Mouse (Mus musculus): ENCODE results near the gene Eif4ebp2.

The Eif4ebp2 gene

DNA sequence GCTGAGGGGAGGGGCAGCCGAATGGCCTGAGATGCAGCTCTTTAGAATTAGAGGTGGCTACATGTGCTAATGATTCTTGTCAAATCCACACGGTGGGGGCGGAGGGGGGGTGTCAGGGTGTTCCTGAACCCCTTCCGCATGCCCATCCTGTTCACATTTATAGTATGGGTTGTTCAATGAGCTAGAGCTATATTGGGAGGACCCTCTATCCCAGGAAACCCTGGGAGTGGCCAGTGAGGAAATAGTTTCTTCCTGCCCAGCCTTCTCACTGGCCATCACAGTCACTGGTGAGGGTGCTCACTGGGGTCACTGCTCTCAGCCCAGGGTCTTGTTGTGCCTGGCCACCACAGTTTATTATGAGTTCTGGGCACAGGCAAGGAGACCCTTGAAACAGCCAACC is 32.5 kb downstream of the Eif4ebp2 start:
- no peak for DNase-seq (ENCODE audit: inconsistent age in 2 of 2, low spot score in 1 of 2)

GRCm38 (mm10) chr10:61419146-61419545 is 33.3 kb downstream of the Eif4ebp2 start:
- DNase-seq (ENCODE audit: inconsistent age in 2 of 2, low spot score in 1 of 2), result no peak

- DNase-seq (ENCODE audit: inconsistent age in 2 of 2, low spot score in 1 of 2), result peak in 1 of 2 experiments; percentile 43
Observed at GRCm38 (mm10) chr10:61418131-61418900, 34.1 kb downstream of the Eif4ebp2 start.

DNA sequence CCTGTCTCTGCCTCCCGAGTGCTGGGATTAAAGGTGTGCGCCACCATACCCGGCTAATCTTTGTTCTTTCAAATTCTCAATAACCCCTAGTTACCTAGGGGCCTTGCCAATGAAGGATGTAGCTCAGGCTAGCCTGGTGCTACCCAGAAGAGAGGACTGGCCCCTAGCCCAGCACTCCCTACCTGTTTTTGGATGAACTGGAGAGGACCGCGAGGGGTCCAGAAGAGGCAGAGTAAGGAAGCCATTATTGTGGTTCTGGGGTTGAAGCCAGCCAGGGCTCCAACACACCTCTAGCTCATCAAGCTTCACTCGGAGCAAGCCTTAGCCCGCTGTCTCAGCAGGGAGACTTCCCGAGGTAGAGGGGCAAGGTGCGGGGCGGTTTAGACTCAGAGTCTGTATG is 34.8 kb downstream of the Eif4ebp2 start, which contains the start of gene Nodal:
Gene Nodal, plus strand, starts transcription at position 301 of the 400 bp plus-strand sequence.
- no peak for DNase-seq (ENCODE audit: inconsistent age in 2 of 2, low spot score in 1 of 2)

DNA sequence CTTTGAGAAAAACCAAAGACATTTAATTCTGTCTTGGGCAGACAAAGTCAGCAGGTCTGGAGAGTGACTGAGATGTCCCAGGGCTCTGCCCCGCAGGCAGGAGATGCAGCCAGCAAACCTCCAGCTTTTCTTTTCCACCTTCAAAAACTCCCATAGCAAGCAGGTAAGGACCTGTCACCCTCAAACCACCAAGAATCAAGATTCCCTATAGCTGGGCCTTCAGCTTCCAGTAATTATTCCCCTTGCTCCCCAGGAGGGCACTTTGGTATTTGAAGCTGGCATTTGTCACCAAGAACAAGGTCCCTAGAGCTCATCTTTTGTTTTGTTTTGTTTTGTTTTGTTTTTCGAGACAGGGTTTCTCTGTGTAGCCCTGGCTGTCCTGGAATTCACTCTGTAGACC is 35.4 kb downstream of the Eif4ebp2 start:
- no peak for DNase-seq (ENCODE audit: inconsistent age in 2 of 2, low spot score in 1 of 2)

GRCm38 (mm10) chr10:61416561-61416960 is 35.9 kb downstream of the Eif4ebp2 start:
- no peak for DNase-seq (ENCODE audit: inconsistent age in 2 of 2, low spot score in 1 of 2)

- no peak for DNase-seq (ENCODE audit: inconsistent age in 2 of 2, low spot score in 1 of 2)
Observed at GRCm38 (mm10) chr10:61415890-61416289, 36.6 kb downstream of the Eif4ebp2 start.

DNA sequence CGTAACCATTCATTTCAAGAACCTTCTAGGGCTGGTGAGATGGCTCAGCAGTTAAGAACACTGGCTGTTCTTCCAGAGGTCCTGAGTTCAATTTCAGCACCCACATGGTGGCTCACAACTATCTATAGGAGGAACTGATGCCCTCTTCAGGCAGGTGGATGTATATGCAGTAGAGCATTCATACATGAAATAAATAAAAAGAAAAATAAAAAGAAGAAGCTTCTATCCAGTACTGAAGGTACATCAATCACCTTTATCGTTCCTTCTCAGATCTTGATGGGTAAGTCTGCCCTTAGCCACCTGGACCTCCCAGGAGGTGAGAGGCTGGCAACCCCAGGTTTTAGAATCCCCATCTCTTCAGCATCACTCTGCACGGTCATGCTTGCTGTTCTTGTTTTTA is 37.2 kb downstream of the Eif4ebp2 start:
- no peak for DNase-seq (ENCODE audit: inconsistent age in 2 of 2, low spot score in 1 of 2)

DNA sequence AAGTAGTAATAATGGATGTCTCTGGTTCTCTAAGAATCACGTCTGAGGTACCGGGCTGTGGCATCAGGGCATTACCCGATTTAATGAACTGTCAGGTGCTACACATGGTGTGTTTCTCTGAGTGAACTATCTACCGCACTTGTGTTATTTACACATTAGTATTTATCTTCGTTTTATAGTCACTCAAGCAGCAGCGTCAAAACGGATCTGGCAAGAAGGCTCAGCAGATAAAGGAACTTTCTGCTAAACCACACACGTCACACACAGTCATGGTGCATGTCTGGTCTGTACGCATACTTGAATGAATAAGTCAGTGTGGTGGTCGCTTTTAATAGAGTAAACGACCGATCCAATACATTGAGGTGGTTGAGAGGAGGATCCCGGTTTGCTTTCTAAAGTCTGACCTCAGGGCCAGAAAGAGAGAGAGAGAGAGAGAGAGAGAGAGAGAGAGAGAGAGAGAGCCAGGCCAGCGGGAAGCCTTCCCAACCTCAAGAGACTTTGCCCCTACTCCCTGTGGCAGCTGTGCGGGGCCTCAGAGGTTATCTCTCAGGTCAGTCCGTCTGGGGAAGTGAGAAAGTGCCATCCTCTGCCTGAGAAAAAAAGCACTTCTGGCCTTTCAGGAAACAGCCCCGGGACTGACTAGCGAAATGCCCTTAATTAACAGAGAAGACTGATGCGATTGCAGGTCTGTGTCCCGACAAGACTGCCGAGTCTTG is 39.4 kb downstream of the Eif4ebp2 start:
- DNase-seq (ENCODE audit: inconsistent age in 2 of 2, low spot score in 1 of 2), result no peak

DNA sequence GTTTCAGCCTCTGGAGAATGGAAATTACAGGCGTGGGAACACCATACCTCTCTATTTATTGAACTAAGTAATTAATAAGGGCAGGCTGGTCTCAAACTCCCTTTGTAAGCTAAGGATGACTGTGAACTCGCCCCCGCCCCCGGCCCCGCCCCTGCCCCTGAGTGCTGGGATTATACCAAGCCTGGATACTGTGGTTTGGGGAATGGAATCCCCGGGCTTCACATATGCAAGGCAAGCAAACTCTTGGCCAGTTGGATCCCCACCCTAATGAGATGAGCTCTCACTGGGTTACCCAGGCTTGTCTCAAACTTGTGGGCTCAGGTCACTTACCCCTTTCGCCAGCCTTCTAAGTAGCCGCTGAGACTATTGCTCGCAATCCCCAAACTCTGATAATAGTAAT is 42.3 kb downstream of the Eif4ebp2 start:
- DNase-seq (ENCODE audit: inconsistent age in 2 of 2, low spot score in 1 of 2), result no peak

DNA sequence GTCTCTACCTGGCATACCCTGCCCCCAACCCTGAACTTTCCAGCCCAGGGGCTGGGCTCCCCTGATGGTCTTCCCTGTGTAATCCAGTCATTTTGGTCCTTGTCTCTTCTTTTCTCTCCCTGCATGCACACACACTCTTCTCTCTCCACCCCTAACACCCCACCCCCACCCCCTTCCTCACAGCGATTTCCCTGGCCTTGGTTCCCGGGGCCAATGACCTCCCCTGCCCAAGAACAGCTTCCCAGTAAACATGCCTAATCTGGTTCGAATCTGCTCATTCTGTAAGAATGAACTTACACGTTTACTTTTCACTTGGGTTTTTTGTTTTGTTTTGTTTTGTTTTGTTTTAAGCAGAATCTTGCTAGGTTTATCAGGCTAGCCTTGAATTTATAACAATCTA is 42.7 kb downstream of the Eif4ebp2 start:
- no peak for DNase-seq (ENCODE audit: inconsistent age in 2 of 2, low spot score in 1 of 2)

DNA sequence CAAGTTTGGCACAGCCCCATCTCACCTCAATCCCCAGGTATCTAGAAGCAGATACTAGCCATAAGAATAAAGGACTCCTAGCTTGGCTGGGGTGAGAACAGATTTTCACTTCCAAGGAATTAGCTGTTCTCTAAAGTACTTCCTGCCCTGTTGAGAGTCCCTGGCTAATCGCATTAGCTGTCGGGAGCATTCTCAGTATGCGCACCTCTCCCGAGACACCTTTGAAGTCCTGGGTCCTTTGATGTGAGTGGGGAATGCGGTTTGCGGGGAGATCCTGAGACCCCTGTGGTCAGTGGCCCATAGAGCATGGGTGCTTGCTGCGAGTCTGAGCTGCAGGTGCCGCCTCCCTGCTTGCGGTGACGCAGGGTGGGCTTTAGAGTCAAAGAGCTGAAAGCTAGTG is 46.5 kb downstream of the Eif4ebp2 start:
- DNase-seq (ENCODE audit: inconsistent age in 2 of 2, low spot score in 1 of 2), result no peak

- peak in 1 of 2 experiments; percentile 56 for DNase-seq (ENCODE audit: inconsistent age in 2 of 2, low spot score in 1 of 2)
Observed at GRCm38 (mm10) chr10:61402911-61403310, 49.5 kb downstream of the Eif4ebp2 start.

- no peak for DNase-seq (ENCODE audit: inconsistent age in 2 of 2, low spot score in 1 of 2)
Observed at GRCm38 (mm10) chr10:61402480-61402879, 50.0 kb downstream of the Eif4ebp2 start.

GRCm38 (mm10) chr10:61400407-61400806 is 52.1 kb downstream of the Eif4ebp2 start:
- DNase-seq (ENCODE audit: inconsistent age in 2 of 2, low spot score in 1 of 2), result no peak

GRCm38 (mm10) chr10:61399156-61399734 is 53.2 kb downstream of the Eif4ebp2 start:
- peak; percentile 64 to 86 for DNase-seq (ENCODE audit: inconsistent age in 2 of 2, low spot score in 1 of 2)

GRCm38 (mm10) chr10:61398125-61398524 is 54.3 kb downstream of the Eif4ebp2 start:
- no peak for DNase-seq (ENCODE audit: inconsistent age in 2 of 2, low spot score in 1 of 2)

- DNase-seq (ENCODE audit: inconsistent age in 2 of 2, low spot score in 1 of 2), result peak in 1 of 2 experiments; percentile 65
Observed at GRCm38 (mm10) chr10:61394476-61395136, 57.9 kb downstream of the Eif4ebp2 start.

DNA sequence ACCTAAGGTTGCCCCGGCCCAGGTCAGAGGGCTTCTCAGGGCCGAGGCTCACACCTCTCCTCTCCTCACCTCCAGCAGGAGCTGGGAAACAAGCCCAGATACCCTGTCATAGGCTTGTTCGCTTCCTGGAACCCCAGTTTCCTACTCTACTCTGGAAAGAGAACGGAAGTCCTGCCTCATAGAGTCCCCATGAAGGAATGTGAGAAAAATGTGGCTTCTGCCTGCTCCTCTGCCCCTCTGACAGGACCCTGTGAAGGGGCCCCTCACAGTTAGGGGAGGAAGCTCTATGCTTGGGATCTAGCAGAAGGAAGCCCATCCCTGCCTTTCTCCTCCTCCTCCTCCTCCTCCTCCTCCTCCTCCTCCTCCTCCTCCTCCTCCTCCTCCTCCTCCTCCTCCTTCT is 59.9 kb downstream of the Eif4ebp2 start:
- DNase-seq (ENCODE audit: inconsistent age in 2 of 2, low spot score in 1 of 2), result no peak

DNA sequence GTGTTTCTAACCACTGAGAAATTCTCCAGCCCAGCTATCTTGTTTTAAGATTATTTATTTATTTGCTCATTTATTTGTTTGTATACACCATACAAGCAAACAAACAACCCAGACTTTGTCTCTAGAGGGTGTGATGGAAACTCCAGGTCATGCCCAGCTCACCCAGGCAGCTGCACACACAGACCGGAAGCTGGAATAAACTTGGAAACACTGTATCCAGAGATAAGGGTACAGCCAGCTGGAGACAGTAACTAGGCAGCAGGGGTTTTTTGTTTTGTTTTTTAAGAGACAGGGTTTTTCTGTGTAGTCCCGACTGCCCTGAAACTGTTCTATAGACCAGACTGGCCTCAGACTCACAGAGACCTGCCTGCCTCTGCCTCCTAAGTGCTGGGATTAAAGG is 62.3 kb downstream of the Eif4ebp2 start:
- no peak for DNase-seq (ENCODE audit: inconsistent age in 2 of 2, low spot score in 1 of 2)

GRCm38 (mm10) chr10:61389020-61389419 is 63.4 kb downstream of the Eif4ebp2 start:
- DNase-seq (ENCODE audit: inconsistent age in 2 of 2, low spot score in 1 of 2), result no peak
